Mouse (Mus musculus) G1E (cell line): ENCODE results near the gene Olfr373.
"Not testable (repeated sequence)": the region's sequence is repeated elsewhere in the genome, so short reads cannot be mapped to it uniquely, and the experiment has no call there.

Experiments
- CTCF ChIP-seq: IDR thresholded peaks from 2 replicates; pipeline ENCODE4 v1.5.1; 2012; ENCODE audit warnings: low read depth, low read length, inconsistent platforms, mixed read lengths
- GATA1 ChIP-seq: IDR thresholded peaks from 2 replicates; pipeline ENCODE4 v1.6.1; 2012; ENCODE audit warnings: borderline replicate concordance, low read length, inconsistent platforms, mixed read lengths
- GATA2 ChIP-seq: IDR thresholded peaks from 2 replicates; pipeline ENCODE4 v1.6.1; 2012; ENCODE audit warnings: low read depth, low read length, inconsistent platforms, borderline replicate concordance
- POLR2AphosphoS5 ChIP-seq: IDR thresholded peaks from 2 replicates; pipeline ENCODE4 v1.6.1; 2012; ENCODE audit warnings: low read depth, low read length, inconsistent platforms; ENCODE audit not compliant: insufficient replicate concordance
- TAL1 ChIP-seq: conservative IDR thresholded peaks from 2 replicates; pipeline ENCODE4 v1.6.1; 2012; ENCODE audit warnings: low read depth, low read length, inconsistent platforms, mixed read lengths

DNA sequence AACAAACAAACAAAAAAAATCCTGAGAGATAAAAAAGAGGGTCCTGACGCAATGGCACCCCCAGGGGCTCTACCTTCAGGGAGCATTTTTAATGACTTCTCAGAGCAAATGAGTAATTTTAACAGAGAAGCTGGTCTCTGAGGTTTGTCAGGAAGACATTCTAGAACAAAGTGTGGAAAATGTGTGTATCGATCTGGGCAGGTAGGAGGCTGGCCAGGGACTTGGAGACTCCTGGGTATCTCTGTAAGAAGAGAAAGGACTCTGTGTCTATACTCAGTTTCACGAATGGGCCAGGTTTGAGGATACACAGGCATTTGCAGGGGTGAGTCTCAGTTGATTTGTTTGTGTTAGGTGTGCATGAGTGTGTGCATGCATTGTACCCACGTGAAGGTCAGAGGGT is 42.1 kb upstream of the Olfr373 start, which contains the start of gene Olfr372:
- TF ChIP-seq CTCF, GATA1, TAL1, POLR2AphosphoS5, GATA2: not testable (repeated sequence)
